Mouse (Mus musculus) CH12.LX (cell line): ENCODE data around the gene Ano10.

Experiments used
- CTCF ChIP-seq, 2 experiments: IDR thresholded peaks in 1 of 2; conservative IDR thresholded peaks in 1 of 2; 2 replicates each; pipeline ENCODE4 v1.5.1; 2011 to 2012; ENCODE audit warnings: low read depth in 2 of 2, low read length in 2 of 2, improper control_type of control experiment in 1 of 2, inconsistent platforms in 1 of 2, mild to moderate bottlenecking in 1 of 2, moderate library complexity in 1 of 2
- JUN ChIP-seq: IDR thresholded peaks from 2 replicates; pipeline ENCODE4 v1.6.1; 2011; ENCODE audit warnings: low read depth, mild to moderate bottlenecking, low read length, improper control_type of control experiment, moderate library complexity; ENCODE audit not compliant: insufficient read depth
- USF1 ChIP-seq: IDR thresholded peaks from 2 replicates; pipeline ENCODE4 v1.6.1; 2014; ENCODE audit warnings: low read depth, mild to moderate bottlenecking, inconsistent platforms, low read length, improper control_type of control experiment

DNA sequence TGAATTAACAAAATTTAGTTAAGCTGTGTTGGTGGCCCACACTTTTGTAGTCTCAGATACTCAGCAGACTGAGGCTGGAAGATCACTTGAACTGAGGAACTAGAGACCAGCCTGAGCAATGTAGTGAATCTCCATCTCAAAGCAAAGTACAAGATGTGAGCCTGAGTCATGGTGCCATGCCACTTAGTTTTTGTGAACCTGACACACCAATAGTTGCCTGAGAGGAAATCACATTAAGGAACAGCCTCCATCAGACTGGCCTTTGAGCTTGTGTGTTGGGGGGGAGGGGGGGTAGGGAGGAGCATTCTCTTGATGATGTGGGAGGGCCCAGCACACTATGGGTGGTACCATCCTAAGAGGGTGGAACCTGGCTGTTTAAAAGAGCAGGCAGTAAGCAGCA is 1.2 kb upstream of the Ano10 start:
- TF ChIP-seq CTCF (conservative IDR thresholded peaks at IDR 0.05 in 1 of 2, IDR thresholded peaks at IDR 0.05 in 1 of 2; ENCODE audit: low read depth in 2 of 2, low read length in 2 of 2) (no peak), JUN (no peak), USF1 (no peak)
